Mouse (Mus musculus) kidney, adult 2 months (tissue): ENCODE measurements at regions not wholly inside any gene's neighbourhood (a gene's known extent, or its start where the extent isn't known, plus 50 kb on each side); places are given as distances from the start of the nearest gene placed in this dataset.

Experiments used
- CTCF ChIP-seq: fragments of 200-500 bp; conservative IDR thresholded peaks from 2 replicates; pipeline ENCODE4 v1.5.1; 2011; ENCODE audit warnings: low read depth, mild to moderate bottlenecking, control low read depth, low read length, moderate library complexity, mixed read lengths; ENCODE audit not compliant: insufficient read depth, insufficient read length
- POLR2A ChIP-seq: fragments of 200-500 bp; IDR thresholded peaks from one replicate; pipeline ENCODE4 v1.6.1; 2011; ENCODE audit warnings: low read depth, low read length, control low read depth

- TF ChIP-seq POLR2A (no peak), CTCF (no peak)
Observed at GRCm38 (mm10) chr3:130800016-130800415, 69.8 kb upstream of the Rpl34 start.
